Mouse (Mus musculus): Measurements from ENCODE around the gene Naaladl1. TPM values are rescaled to one million over a fixed set of nuclear protein-coding genes. Genes with fewer than 3 reads are reported as not detected.

Gene Naaladl1
- polyA plus RNA-seq, 1 experiment from 2014 or later, result 0.24 TPM

DNA sequence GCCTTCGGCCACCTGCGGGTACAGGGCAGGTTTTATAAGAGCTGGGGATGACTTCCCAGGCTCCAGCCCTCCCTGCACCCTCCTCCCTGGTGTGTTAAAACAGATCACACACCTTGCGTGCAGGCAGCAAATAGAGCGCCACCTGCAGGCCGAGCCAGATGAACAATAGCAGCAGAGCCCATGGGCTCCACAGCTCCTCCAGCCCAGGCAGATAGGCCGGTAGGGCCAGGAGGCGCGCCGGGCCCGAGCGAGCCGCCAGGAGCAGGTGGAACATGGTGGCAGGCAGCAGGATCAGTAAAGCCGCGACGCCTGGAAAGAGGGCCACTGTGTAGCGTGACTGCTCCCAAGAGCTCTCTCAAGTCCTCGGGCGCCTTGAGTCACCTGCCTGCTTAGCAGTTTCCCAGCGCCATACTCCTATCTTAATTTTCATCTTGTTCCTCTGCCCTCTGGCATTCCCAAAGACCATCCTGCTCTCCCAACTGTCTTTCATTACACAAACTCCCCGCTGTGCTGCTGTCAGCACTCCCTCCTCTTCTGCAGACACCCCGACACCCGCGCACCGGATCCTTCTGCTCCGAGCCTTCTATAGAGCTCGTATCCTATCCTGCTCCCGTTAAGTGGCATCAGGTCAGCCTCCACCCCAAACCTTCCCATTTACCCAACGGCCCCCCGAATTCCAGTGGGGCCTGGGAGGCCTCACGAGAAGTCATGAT is 38.4 kb upstream of the Naaladl1 start:
- H3K9ac ChIP-seq, result peak overlapping the region; percentile 79
- H3K4me1 ChIP-seq, result peaks cover 32% of the 10 kb centered on the region
- WGBS, result 1% methylated on average over 30 of the region's 30 CpGs
- peak overlapping the region; percentile 74 for H3K27ac ChIP-seq (replicated peaks)
- peaks cover 35% of the 10 kb centered on the region for H3K36me3 ChIP-seq
- H3K27me3 ChIP-seq (replicated peaks), result no peaks in the 10 kb centered on the region
- no peaks in the 10 kb centered on the region for H3K9me3 ChIP-seq
- H3K4me2 ChIP-seq, result peak overlapping the region; percentile 99
- 0 out of 2 replicates have a peak, but pooled peaks have one; percentile 10 for ATAC-seq (ENCODE audit: extremely low read depth, insufficient number of reproducible peaks, low FRiP score, low TSS enrichment)
- H3K4me3 ChIP-seq, result peak overlapping the region; percentile 58

DNA sequence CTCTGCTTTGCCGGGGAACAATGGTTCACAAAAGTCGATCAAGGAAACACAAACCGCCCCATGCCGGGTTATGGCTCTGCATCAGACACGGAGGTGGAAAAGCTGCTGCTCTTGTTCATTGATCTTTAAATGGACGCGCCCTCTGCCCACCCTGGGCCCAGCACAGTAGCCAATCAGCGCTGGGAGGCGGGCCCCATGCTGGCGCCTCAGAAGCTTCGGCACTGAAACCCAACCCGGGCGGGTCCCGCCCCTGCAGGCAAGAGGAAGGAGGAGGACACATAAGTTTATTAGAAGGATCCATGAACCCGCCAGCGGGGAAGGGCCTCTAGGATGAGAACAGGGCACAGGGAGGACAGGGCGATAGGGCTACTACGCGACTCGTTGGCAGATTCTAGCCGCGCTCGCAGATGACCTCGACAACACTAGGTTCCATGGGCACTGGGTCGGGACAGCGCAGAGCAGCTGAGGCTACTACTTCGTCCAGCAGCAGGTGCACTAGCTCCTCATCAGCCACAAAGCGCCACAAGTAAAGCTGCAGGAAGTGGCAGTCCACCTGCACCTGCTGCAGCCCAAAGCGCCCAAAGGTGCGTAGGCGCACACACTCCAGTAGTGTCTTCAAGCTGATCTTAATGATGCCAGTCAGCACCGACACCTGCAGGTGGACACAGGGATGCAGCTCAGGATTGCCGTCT is 37.7 kb upstream of the Naaladl1 start, which contains the start of gene Tm7sf2:
Gene Tm7sf2 (minus strand): TSS at position 650 of the 692 bp plus-strand sequence.
- peak; percentile 78 for ATAC-seq (ENCODE audit: extremely low read depth, insufficient number of reproducible peaks, low FRiP score, low TSS enrichment)

DNA sequence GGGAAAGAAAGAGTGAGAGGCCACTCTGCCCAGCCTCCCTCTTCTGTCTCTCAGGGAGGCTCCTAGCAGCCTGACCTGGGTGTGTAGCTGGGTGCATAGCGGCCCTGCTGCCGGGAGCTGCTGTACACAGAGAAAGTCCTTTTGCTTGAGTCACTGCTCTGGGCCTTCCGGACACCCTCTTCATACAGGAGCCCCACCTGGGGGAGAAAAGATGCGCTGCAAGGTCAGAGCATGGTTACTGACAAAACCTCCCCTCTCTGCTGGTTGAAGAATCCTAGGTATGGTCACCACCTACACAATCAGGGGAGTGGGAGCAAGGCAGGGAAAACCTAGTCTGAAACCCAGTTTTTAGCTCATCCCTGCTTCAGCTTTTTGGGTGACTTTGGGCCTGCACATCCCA is 36.6 kb upstream of the Naaladl1 start:
- Histone ChIP-seq H3K4me3 (no peak overlapping the region), H3K36me3 (peaks cover 50% of the 10 kb centered on the region), H3K27me3 (replicated peaks) (no peaks in the 10 kb centered on the region), H3K4me2 (no peak overlapping the region), H3K27ac (replicated peaks) (no peak overlapping the region), H3K9ac (no peak overlapping the region), H3K9me3 (no peaks in the 10 kb centered on the region), H3K4me1 (peaks cover 23% of the 10 kb centered on the region)
- ATAC-seq (ENCODE audit: extremely low read depth, insufficient number of reproducible peaks, low FRiP score, low TSS enrichment), result no peak
- 73% methylated on average over 4 of the region's 4 CpGs for WGBS

More for the DNA sequence above, 37.7 kb upstream of the Naaladl1 start, which contains the start of gene Tm7sf2:
- Histone ChIP-seq H3K27me3 (replicated peaks) (no peaks in the 10 kb centered on the region), H3K4me2 (peak within 1 kb of the TSS; percentile 99), H3K4me3 (peak within 1 kb of the TSS; percentile 58), H3K9ac (peak within 1 kb of the TSS; percentile 79), H3K36me3 (peaks cover 39% of the 10 kb centered on the region), H3K9me3 (no peaks in the 10 kb centered on the region), H3K4me1 (peaks cover 25% of the 10 kb centered on the region), H3K27ac (replicated peaks) (peak within 1 kb of the TSS; percentile 74)
- 11% methylated on average over 33 of the region's 33 CpGs for WGBS

DNA sequence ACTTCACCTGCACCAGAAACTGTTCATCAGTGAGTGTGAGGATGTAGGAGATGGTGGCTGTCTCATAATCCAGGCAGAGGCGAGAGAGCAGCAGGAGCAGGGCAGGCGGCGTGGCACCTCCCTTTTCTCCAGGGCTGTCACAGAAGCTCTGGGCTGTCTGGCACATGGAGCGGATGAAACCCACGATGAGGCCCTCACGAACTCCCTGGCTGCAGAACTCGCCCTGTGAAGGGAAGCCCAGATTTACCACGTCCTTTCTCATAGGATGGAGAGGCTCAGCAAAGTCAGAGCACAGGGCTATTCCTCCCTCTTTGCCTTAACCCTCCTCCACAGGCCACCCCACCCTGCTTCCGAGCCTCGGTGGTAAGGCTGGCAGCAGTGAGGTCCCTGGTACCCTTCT is 35.7 kb upstream of the Naaladl1 start:
- Histone ChIP-seq H3K4me3 (no peak overlapping the region), H3K27ac (replicated peaks) (no peak overlapping the region), H3K36me3 (peaks cover 58% of the 10 kb centered on the region), H3K9me3 (no peaks in the 10 kb centered on the region), H3K27me3 (replicated peaks) (no peaks in the 10 kb centered on the region), H3K4me1 (peaks cover 23% of the 10 kb centered on the region), H3K4me2 (no peak overlapping the region), H3K9ac (no peak overlapping the region)
- ATAC-seq (ENCODE audit: extremely low read depth, insufficient number of reproducible peaks, low FRiP score, low TSS enrichment), result no peak
- WGBS, result 88% methylated on average over 10 of the region's 10 CpGs

DNA sequence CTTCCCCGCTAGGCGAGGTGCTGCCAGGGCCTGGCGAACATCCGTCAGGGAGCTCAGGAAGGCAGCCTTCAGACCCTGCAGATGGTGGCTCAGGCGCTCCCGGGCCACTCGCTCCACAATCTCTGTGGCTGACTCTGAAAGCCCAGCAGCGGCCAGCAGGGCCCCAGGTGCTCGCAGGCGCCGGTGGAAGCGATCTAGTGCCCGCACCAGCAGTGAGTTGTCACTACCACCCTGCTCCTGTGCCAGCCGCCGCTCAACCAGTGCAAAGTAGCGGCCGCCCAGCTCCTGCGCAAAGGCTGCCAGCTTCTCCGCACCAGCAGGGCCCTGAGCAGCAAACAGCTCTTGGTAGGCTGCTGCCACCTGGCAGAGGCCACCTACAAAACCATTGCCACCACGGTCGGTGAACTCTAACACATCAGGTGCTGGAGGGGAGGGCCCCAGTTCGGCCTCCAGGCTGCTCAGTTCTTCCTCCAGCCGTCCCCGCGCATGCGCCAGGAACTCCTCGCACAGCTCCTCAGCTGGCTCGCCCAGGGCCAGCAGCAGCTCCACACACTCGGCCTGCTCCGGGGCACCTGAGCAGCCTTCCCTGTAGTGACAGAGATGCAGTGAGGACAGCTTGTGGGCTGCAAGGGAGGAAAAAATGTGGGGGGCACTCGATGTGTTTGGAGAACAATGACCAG is 34.9 kb upstream of the Naaladl1 start:
- Histone ChIP-seq H3K9me3 (no peaks in the 10 kb centered on the region), H3K27ac (replicated peaks) (no peak overlapping the region), H3K4me2 (no peak overlapping the region), H3K27me3 (replicated peaks) (no peaks in the 10 kb centered on the region), H3K4me3 (no peak overlapping the region), H3K9ac (no peak overlapping the region), H3K36me3 (peaks cover 63% of the 10 kb centered on the region), H3K4me1 (peaks cover 23% of the 10 kb centered on the region)
- 91% methylated on average over 31 of the region's 31 CpGs for WGBS
- no peak for ATAC-seq (ENCODE audit: extremely low read depth, insufficient number of reproducible peaks, low FRiP score, low TSS enrichment)

GRCm38 (mm10) chr19:6071261-6071660 is 34.3 kb upstream of the Naaladl1 start:
- WGBS, result 89% methylated on average over 19 of the region's 19 CpGs
- no peaks in the 10 kb centered on the region for H3K9me3 ChIP-seq

GRCm38 (mm10) chr19:6073889-6074288 is 31.7 kb upstream of the Naaladl1 start:
- Histone ChIP-seq H3K9me3 (no peaks in the 10 kb centered on the region), H3K27me3 (replicated peaks) (no peaks in the 10 kb centered on the region), H3K4me3 (no peak overlapping the region), H3K36me3 (peaks cover 57% of the 10 kb centered on the region), H3K4me1 (peaks cover 13% of the 10 kb centered on the region), H3K27ac (replicated peaks) (no peak overlapping the region), H3K4me2 (no peak overlapping the region), H3K9ac (no peak overlapping the region)
- no peak for ATAC-seq (ENCODE audit: extremely low read depth, insufficient number of reproducible peaks, low FRiP score, low TSS enrichment)
- WGBS, result 92% methylated on average over 5 of the region's 5 CpGs

More at GRCm38 (mm10) chr19:6071261-6071660, 34.3 kb upstream of the Naaladl1 start:
- Histone ChIP-seq H3K36me3 (peaks cover 63% of the 10 kb centered on the region), H3K9ac (no peak overlapping the region), H3K4me2 (no peak overlapping the region), H3K4me3 (no peak overlapping the region), H3K4me1 (peaks cover 26% of the 10 kb centered on the region), H3K27me3 (replicated peaks) (no peaks in the 10 kb centered on the region), H3K27ac (replicated peaks) (no peak overlapping the region)
- ATAC-seq (ENCODE audit: extremely low read depth, insufficient number of reproducible peaks, low FRiP score, low TSS enrichment), result no peak

DNA sequence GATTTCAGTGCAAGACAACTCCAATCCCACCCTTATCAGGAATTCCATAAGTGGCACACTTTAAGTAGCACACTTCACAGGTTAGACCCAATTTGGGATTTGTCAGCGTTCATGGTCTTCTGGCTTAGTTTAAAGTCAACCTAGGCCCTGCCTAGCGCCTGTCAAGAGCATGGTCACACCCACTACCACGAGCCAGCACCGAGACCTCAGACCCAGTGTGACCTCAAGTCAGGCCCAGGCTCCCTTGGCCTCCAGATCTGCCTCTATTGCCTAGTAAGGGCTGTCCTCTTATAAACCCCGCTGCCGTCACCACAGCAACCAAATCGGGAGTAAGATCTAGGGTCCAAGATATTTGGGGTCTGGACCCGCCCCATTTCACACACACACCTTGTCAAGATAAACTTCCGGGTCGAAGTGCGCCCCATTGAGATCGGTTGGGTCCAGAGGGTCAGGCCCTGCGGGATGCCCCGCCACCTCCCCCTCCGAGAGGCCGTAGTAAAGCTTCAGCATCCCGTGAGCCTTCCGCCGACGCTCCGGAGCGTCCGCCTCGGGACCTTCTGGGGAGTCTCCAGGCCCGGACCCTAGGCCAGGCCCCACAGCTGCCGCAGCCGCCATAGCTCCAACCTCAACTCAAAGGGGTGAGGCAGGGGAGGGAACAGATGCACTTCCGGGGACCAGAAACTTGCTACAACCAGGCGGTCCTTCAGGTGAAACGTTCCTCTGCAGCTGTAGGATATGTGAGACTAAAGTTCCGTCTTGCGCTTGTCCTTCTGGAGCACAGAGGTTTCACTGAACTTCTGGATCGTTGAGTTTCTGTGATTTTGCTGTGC is 28.8 kb upstream of the Naaladl1 start, which contains the start of gene Vps51:
Gene Vps51 (minus strand): TSS at position 668 of the 830 bp plus-strand sequence.
- Histone ChIP-seq H3K4me3 (peak within 1 kb of the TSS; percentile 72), H3K9me3 (no peaks in the 10 kb centered on the region), H3K4me1 (peaks cover 13% of the 10 kb centered on the region), H3K9ac (peak within 1 kb of the TSS; percentile 82), H3K27me3 (replicated peaks) (no peaks in the 10 kb centered on the region), H3K36me3 (peaks cover 53% of the 10 kb centered on the region), H3K4me2 (peak within 1 kb of the TSS; percentile 79), H3K27ac (replicated peaks) (peak within 1 kb of the TSS; percentile 69)
- 1% methylated on average over 33 of the region's 33 CpGs for WGBS
- ATAC-seq (ENCODE audit: extremely low read depth, insufficient number of reproducible peaks, low FRiP score, low TSS enrichment), result peak; percentile 45

GRCm38 (mm10) chr19:6079983-6080480 is 25.6 kb upstream of the Naaladl1 start, which contains the start of gene Tmem262:
TSS of gene Tmem262 (plus strand) at chr19:6080033.
- Histone ChIP-seq H3K36me3 (peaks cover 40% of the 10 kb centered on the region), H3K27me3 (replicated peaks) (no peaks in the 10 kb centered on the region), H3K4me3 (no peak within 1 kb of the TSS), H3K9me3 (no peaks in the 10 kb centered on the region), H3K4me1 (peaks cover 25% of the 10 kb centered on the region), H3K9ac (no peak within 1 kb of the TSS), H3K27ac (replicated peaks) (no peak within 1 kb of the TSS), H3K4me2 (no peak within 1 kb of the TSS)
- 89% methylated on average over 12 of the region's 12 CpGs for WGBS
- ATAC-seq (ENCODE audit: extremely low read depth, insufficient number of reproducible peaks, low FRiP score, low TSS enrichment), result no peak

- WGBS, result 84% methylated on average over 9 of the region's 9 CpGs
- H3K4me2 ChIP-seq, result no peak within 1 kb of the TSS
- peaks cover 48% of the 10 kb centered on the region for H3K36me3 ChIP-seq
Observed at GRCm38 (mm10) chr19:6082156-6082555, 23.4 kb upstream of the Naaladl1 start, which contains the start of gene Gm28374. TSS of gene Gm28374 (minus strand) at chr19:6082256.

More at GRCm38 (mm10) chr19:6082156-6082555, 23.4 kb upstream of the Naaladl1 start, which contains the start of gene Gm28374:
- H3K4me1 ChIP-seq, result peaks cover 27% of the 10 kb centered on the region
- no peaks in the 10 kb centered on the region for H3K9me3 ChIP-seq
- no peak within 1 kb of the TSS for H3K27ac ChIP-seq (replicated peaks)
- no peaks in the 10 kb centered on the region for H3K27me3 ChIP-seq (replicated peaks)
- ATAC-seq (ENCODE audit: extremely low read depth, insufficient number of reproducible peaks, low FRiP score, low TSS enrichment), result no peak
- no peak within 1 kb of the TSS for H3K4me3 ChIP-seq
- H3K9ac ChIP-seq, result no peak within 1 kb of the TSS

Measured in heart, embryonic 13.5 days (tissue).